Mouse (Mus musculus): ENCODE data around the gene Adssl1. TPM values are rescaled to one million over a fixed set of nuclear protein-coding genes. Genes with fewer than 3 reads are reported as not detected.
A peak's percentile ranks its signal among the peaks of the same experiment; 100 is the strongest.

The Adssl1 gene
- polyA plus RNA-seq, 1 experiment from 2014 or later: 22.8 TPM

DNA sequence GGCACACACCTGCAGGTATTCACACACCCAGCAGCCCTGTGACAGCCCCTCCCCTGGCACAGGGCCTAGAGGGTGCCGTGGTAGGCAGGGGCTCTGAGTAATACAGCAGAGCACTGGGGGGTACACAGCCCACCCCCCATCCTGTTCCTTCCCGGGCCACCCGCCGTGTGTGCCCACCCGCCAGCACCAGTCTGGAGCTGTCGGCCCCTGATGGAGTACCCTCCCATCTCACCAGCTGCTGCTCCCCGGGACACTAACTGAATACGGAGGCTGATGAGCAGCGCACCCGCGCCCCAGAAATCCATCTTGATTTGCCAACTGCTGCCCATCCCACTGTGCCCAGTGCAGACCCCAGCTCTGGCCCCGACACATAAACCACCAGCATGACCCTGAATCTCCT, 43.9 kb downstream of the Adssl1 start:
- H3K9ac ChIP-seq (replicated peaks): no peak overlapping the region
- DNase-seq (no peak), ATAC-seq (no peak)
- H3K27me3 ChIP-seq (ENCODE audit: insufficient read depth, low read length): no peaks in the 10 kb centered on the region
- peaks cover 14% of the 10 kb centered on the region for H3K4me1 ChIP-seq (ENCODE audit: insufficient read depth)
- no peak overlapping the region for H3K4me2 ChIP-seq (ENCODE audit: low read depth, low read length)
- H3K4me3 ChIP-seq (ENCODE audit: low read depth, low read length): no peak overlapping the region
- H3K36me3 ChIP-seq (replicated peaks; ENCODE audit: insufficient read depth, low read length): peaks cover 51% of the 10 kb centered on the region
- 86% methylated on average over 12 of the region's 12 CpGs for WGBS (ENCODE audit: insufficient replicate concordance)
- H3K9me3 ChIP-seq (ENCODE audit: low read length): no peaks in the 10 kb centered on the region
- H3K27ac ChIP-seq (ENCODE audit: low read depth): no peak overlapping the region
- no peak for TF ChIP-seq CTCF (IDR thresholded peaks at IDR 0.05; ENCODE audit: low read depth)
- no peak for TF ChIP-seq EP300 (IDR thresholded peaks at IDR 0.05; ENCODE audit: low read depth)

DNA sequence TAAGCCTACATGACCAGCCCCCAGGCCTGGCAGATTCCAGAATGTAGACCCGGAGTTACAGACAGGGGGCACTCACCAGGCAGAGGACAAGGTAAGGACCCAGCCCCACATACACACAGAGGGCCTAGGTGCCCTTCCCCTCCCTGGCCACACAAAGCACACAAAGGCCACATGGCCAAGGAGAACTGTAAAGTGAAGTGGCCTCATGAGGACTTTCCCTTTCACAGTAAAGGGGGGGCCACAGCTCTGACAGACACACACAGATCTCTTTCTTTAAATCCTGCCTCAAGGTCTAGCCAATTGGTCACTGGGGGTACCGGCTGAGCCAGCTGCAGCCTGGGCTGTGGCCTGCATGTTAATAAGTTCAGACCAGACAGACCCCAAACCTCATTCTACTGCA, 44.3 kb downstream of the Adssl1 start:
- no peak for TF ChIP-seq EP300 (IDR thresholded peaks at IDR 0.05; ENCODE audit: low read depth)
- TF ChIP-seq CTCF (IDR thresholded peaks at IDR 0.05; ENCODE audit: low read depth): no peak
- ATAC-seq: no peak
- H3K27ac ChIP-seq (ENCODE audit: low read depth): no peak overlapping the region

DNA sequence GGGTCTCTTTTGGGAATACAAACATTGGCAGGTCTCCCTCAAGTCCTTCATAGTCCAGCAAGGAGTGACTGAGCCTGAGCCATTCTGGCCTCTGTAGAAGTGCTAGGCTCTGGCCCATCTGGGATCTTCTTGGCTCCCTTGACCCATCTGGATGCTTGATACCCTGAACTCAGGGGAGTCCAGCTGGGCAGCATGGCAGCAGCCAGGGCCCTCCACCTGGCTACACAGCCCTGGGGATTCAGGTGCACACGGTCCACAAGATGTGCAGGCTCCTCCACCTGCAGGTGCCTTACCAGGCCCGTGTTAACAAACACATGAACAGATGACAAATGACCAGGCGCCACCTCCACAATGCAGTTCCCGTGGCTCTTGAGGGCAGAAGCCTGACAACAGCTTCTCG, 44.8 kb downstream of the Adssl1 start:
- Histone ChIP-seq H3K36me3 (replicated peaks; ENCODE audit: insufficient read depth, low read length) (peaks cover 48% of the 10 kb centered on the region), H3K9me3 (ENCODE audit: low read length) (no peaks in the 10 kb centered on the region), H3K4me1 (ENCODE audit: insufficient read depth) (peaks cover 18% of the 10 kb centered on the region), H3K4me3 (ENCODE audit: low read depth, low read length) (no peak overlapping the region), H3K27ac (ENCODE audit: low read depth) (no peak overlapping the region), H3K9ac (replicated peaks) (no peak overlapping the region), H3K27me3 (ENCODE audit: insufficient read depth, low read length) (no peaks in the 10 kb centered on the region), H3K4me2 (ENCODE audit: low read depth, low read length) (no peak overlapping the region)
- DNase-seq: no peak
- WGBS (ENCODE audit: insufficient replicate concordance): 68% methylated on average over 5 of the region's 5 CpGs
- ATAC-seq: no peak
- TF ChIP-seq CTCF (IDR thresholded peaks at IDR 0.05; ENCODE audit: low read depth) (no peak), EP300 (IDR thresholded peaks at IDR 0.05; ENCODE audit: low read depth) (no peak)

More for the DNA sequence above, 44.3 kb downstream of the Adssl1 start:
- H3K4me3 ChIP-seq (ENCODE audit: low read depth, low read length): no peak overlapping the region
- H3K4me1 ChIP-seq (ENCODE audit: insufficient read depth): peaks cover 17% of the 10 kb centered on the region
- no peaks in the 10 kb centered on the region for H3K27me3 ChIP-seq (ENCODE audit: insufficient read depth, low read length)
- WGBS (ENCODE audit: insufficient replicate concordance): 81% methylated on average over 2 of the region's 2 CpGs
- DNase-seq: no peak
- no peaks in the 10 kb centered on the region for H3K9me3 ChIP-seq (ENCODE audit: low read length)
- no peak overlapping the region for H3K9ac ChIP-seq (replicated peaks)
- H3K4me2 ChIP-seq (ENCODE audit: low read depth, low read length): no peak overlapping the region
- H3K36me3 ChIP-seq (replicated peaks; ENCODE audit: insufficient read depth, low read length): peaks cover 51% of the 10 kb centered on the region

DNA sequence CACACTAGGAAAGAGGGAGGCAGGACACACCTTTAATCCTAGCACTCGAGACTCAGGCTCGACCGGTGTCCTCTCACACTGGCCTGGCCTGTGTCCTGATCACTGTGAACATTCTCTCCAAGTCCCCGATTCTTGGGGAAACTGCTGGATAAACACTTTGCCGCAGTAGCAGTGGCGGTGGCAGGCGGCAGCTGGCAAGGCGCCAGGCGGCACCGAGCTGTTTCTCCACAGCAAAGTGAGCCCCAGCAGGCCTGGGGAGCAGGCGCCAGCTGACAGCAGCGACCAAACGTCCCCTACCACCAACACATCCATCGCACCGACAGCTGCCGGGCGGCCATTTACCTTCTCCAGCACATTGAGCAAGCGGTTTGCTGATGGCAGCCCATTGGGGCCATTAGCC, 45.6 kb downstream of the Adssl1 start:
- DNase-seq: peak; percentile 72
- no peak overlapping the region for H3K27ac ChIP-seq (ENCODE audit: low read depth)
- H3K4me1 ChIP-seq (ENCODE audit: insufficient read depth): peaks cover 25% of the 10 kb centered on the region
- H3K9me3 ChIP-seq (ENCODE audit: low read length): no peaks in the 10 kb centered on the region
- ATAC-seq: peak; percentile 54
- no peaks in the 10 kb centered on the region for H3K27me3 ChIP-seq (ENCODE audit: insufficient read depth, low read length)
- no peak overlapping the region for H3K4me3 ChIP-seq (ENCODE audit: low read depth, low read length)
- peaks cover 50% of the 10 kb centered on the region for H3K36me3 ChIP-seq (replicated peaks; ENCODE audit: insufficient read depth, low read length)
- WGBS (ENCODE audit: insufficient replicate concordance): 57% methylated on average over 18 of the region's 18 CpGs
- no peak overlapping the region for H3K9ac ChIP-seq (replicated peaks)
- H3K4me2 ChIP-seq (ENCODE audit: low read depth, low read length): no peak overlapping the region
- no peak for TF ChIP-seq EP300 (IDR thresholded peaks at IDR 0.05; ENCODE audit: low read depth)

DNA sequence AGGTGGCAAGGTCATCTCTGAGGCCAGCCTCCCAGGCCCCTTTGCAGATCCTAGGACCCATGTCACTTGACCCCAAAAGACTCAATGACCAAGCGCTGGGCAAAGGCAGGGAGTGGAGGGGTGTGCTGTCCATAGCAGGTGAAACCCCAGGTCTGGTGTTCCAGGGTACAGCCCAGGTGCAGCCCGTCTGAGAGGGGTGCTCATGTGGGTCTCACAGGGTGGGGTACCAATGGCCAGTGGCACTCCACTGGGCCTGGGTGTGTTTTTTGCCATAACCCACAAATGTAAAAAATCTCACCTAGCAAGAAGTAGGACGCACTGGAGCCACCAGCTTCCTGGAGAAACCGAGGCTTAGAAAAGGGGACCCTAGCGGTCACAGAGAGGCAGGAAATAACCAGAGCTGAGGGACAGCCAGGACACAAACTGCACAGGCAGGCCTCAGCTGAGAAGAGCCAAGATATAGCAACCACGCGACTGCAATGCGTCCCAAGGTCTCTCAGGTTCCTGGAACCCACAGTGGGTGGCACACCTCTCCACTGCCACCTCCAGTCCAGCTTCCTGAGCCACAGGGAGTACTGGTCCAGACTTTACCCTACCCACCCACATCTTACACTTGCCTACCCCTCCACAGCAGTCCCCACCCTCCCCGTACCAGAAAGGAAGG, 46.2 kb downstream of the Adssl1 start:
- H3K9ac ChIP-seq (replicated peaks): no peak overlapping the region
- H3K4me1 ChIP-seq (ENCODE audit: insufficient read depth): peaks cover 30% of the 10 kb centered on the region

DNA sequence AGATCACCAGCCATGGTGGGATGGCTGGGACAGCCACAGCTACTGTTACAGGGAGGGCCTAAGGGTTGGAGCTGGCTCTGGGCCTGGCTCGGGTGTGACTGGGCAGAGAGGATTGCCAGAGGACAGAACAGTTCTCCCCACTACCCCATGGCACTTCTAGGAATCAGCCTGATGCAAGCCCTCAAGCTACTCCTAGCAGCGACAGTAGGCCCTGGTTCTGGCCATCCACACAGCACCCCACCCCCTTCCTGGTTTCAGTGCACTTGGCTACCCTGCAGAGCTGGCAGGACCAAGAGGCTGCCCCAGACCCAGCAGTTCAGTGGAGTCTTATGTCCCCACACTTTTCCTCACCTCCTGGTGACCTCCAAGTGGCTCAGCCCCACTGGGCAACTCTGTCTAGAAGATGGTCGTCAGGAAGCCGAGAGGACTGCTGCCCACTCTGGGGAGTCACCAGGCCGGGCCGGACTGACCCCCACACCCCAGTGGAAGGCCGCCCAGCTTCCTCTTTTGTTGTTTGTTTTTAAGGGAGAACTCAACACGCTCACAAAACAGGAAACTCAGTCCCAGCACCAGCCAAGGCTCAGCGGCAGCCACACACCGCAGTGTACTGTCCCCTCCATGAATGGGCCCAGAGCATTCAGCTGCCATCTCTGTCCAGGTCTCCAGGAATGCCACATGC, 47.9 kb downstream of the Adssl1 start:
- Histone ChIP-seq H3K4me2 (ENCODE audit: low read depth, low read length) (0 out of 2 replicates have a peak overlapping the region, but pooled peaks have one; percentile 18), H3K4me3 (ENCODE audit: low read depth, low read length) (no peak overlapping the region), H3K27ac (ENCODE audit: low read depth) (peak overlapping the region; percentile 67), H3K27me3 (ENCODE audit: insufficient read depth, low read length) (no peaks in the 10 kb centered on the region), H3K4me1 (ENCODE audit: insufficient read depth) (peaks cover 46% of the 10 kb centered on the region), H3K9me3 (ENCODE audit: low read length) (no peaks in the 10 kb centered on the region), H3K36me3 (replicated peaks; ENCODE audit: insufficient read depth, low read length) (peaks cover 37% of the 10 kb centered on the region), H3K9ac (replicated peaks) (0 out of 2 replicates have a peak overlapping the region, but pooled peaks have one; percentile 21)
- no peak for TF ChIP-seq CTCF (IDR thresholded peaks at IDR 0.05; ENCODE audit: low read depth)
- WGBS (ENCODE audit: insufficient replicate concordance): 66% methylated on average over 10 of the region's 10 CpGs
- DNase-seq (peak; percentile 44), ATAC-seq (peak; percentile 25)

More for the DNA sequence above, 46.2 kb downstream of the Adssl1 start:
- WGBS (ENCODE audit: insufficient replicate concordance): 73% methylated on average over 9 of the region's 9 CpGs
- ATAC-seq (no peak), DNase-seq (no peak)
- H3K27ac ChIP-seq (ENCODE audit: low read depth): no peak overlapping the region
- H3K36me3 ChIP-seq (replicated peaks; ENCODE audit: insufficient read depth, low read length): peaks cover 49% of the 10 kb centered on the region
- H3K4me2 ChIP-seq (ENCODE audit: low read depth, low read length): no peak overlapping the region
- no peaks in the 10 kb centered on the region for H3K27me3 ChIP-seq (ENCODE audit: insufficient read depth, low read length)
- H3K4me3 ChIP-seq (ENCODE audit: low read depth, low read length): no peak overlapping the region
- TF ChIP-seq CTCF (IDR thresholded peaks at IDR 0.05; ENCODE audit: low read depth) (no peak), EP300 (IDR thresholded peaks at IDR 0.05; ENCODE audit: low read depth) (no peak)
- no peaks in the 10 kb centered on the region for H3K9me3 ChIP-seq (ENCODE audit: low read length)
